Mouse (Mus musculus) forebrain, embryonic 11.5 days (tissue): ENCODE measurements around the gene Rasl10b. TPM values are rescaled to one million over a fixed set of nuclear protein-coding genes. Genes with fewer than 3 reads are reported as not detected.

Source experiments
- ATAC-seq: fragments of 200-750 bp; cut with Nextera tagmentation; replicated peaks from 2 replicates; pipeline ENCODE4 v1.8.0; 2017; ENCODE audit warnings: moderate TSS enrichment; ENCODE audit not compliant: low FRiP score
- DNase-seq: peaks from one replicate; pipeline ENCODE4 v3.0.0-alpha.2; 2017; ENCODE audit warnings: low spot score
- H3K27ac ChIP-seq: fragments of 300-500 bp; sonication (generic); 2 replicates; pipeline ENCODE4 v1.5.1; 2014; ENCODE audit warnings: low read depth, low read length
- H3K27me3 ChIP-seq: fragments of 300-500 bp; sonication (generic); 2 replicates; pipeline ENCODE4 v1.6.1; 2014; ENCODE audit warnings: mild to moderate bottlenecking, low read length, mixed read lengths; ENCODE audit not compliant: control insufficient read depth, insufficient read depth
- H3K36me3 ChIP-seq: fragments of 300-500 bp; sonication (generic); 2 replicates; pipeline ENCODE4 v1.6.1; 2014; ENCODE audit warnings: mild to moderate bottlenecking, low read length, moderate library complexity, mixed read lengths; ENCODE audit not compliant: control insufficient read depth, insufficient read depth
- H3K4me1 ChIP-seq: fragments of 300-500 bp; sonication (generic); replicated peaks from 2 replicates; pipeline ENCODE4 v1.6.1; 2014; ENCODE audit warnings: low read length, mixed read lengths; ENCODE audit not compliant: control insufficient read depth, insufficient read depth
- H3K4me2 ChIP-seq: fragments of 300-500 bp; sonication (generic); 2 replicates; pipeline ENCODE4 v1.6.1; 2014; ENCODE audit warnings: low read depth, mild to moderate bottlenecking, low read length, moderate library complexity, mixed read lengths; ENCODE audit not compliant: severe bottlenecking
- H3K4me3 ChIP-seq: fragments of 300-500 bp; sonication (generic); 2 replicates; pipeline ENCODE4 v1.5.1; 2014; ENCODE audit warnings: low read depth, low read length
- H3K9ac ChIP-seq: fragments of 300-500 bp; sonication (generic); 2 replicates; pipeline ENCODE4 v1.6.1; 2014; ENCODE audit warnings: low read length
- H3K9me3 ChIP-seq: fragments of 300-500 bp; sonication (generic); 2 replicates; pipeline ENCODE4 v1.6.1; 2016; ENCODE audit warnings: low read length, mixed read lengths; ENCODE audit not compliant: control insufficient read depth
- WGBS: fragments of 180-500 bp; shearing (Covaris S2); extraction: QIAGEN DNeasy Blood & Tissue Kit; methylation state at CpG from one replicate; pipeline ENCODE4 v1.1.7; 2014; 5-methylcytosine and 5-hydroxymethylcytosine counted together
- polyA plus RNA-seq: library from polyadenylated mRNA; unstranded; fragments of >200 nt; fragmentation: Nextera tagmentation; extraction: Ambion mirVana; gene quantifications from 2 replicates; pipeline ENCODE4 v1.2.1, GENCODE M21; 2014

The Rasl10b gene
- polyA plus RNA-seq, 1 experiment from 2014 or later, result 4.6 TPM

DNA sequence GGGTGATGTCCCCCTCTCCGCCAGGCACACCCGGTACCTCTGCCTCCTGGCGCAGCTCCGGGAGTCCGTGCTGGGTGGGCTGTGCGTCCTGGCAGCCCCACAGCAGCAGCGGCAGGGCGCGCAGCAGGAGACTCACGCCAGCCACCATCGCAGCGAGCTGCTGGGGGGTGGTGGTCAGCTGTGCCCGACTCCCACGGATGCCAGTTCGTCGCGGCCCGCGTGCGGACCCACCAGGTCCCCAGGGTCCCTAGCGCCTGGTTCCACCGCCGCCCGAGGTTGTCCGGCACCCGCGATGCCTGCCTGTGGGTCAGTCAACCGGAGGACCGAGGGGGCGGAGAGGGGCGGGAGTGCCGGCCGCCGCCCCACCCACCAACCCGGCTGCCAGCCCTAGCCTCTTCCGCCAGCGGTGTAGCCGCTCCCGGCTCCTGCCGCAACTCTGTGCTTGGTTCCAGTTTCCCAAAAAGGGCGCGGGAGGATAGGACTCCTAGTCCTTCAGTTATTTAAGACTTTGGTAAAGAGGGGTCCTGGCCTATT, 53.8 kb downstream of the Rasl10b start, which contains the start of gene Mmp28:
Gene Mmp28, minus strand, starts transcription at position 361 of the 534 bp plus-strand sequence.
- peak within 1 kb of the TSS; percentile 66 for H3K9ac ChIP-seq
- no peaks in the 10 kb centered on the region for H3K36me3 ChIP-seq
- H3K27me3 ChIP-seq, result peaks cover 21% of the 10 kb centered on the region
- DNase-seq (peak; percentile 72), ATAC-seq (no peak)
- no peaks in the 10 kb centered on the region for H3K9me3 ChIP-seq
- peak within 1 kb of the TSS; percentile 52 for H3K4me3 ChIP-seq
- H3K27ac ChIP-seq, result no peak within 1 kb of the TSS
- H3K4me2 ChIP-seq, result peak within 1 kb of the TSS; percentile 98
- peaks cover 3% of the 10 kb centered on the region; the same call in 1 of the 2 replicates for H3K4me1 ChIP-seq
- WGBS, result under 1% methylated on average over 41 of the region's 42 CpGs

DNA sequence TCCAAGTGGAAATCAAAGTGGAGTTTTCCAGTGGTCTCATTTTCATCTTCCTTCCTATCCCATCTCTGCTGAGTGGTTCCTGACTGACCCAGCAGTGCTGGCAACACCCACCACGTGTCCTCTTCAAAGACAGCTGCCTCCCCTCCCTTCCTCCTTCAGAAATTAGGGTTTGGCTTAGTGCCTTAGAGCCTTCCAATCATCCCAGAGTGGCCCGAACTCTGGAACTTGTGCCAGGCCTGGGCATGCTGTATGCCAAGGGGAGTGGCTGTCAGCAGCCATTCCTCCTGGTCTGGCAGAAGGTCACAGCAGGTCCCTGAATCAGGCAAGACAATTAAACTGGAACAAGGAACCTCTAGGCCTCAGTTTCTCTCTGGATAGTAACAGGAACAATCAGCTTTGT, 57.0 kb downstream of the Rasl10b start:
- WGBS, result 49% methylated on average over 2 of the region's 2 CpGs
- Histone ChIP-seq H3K27ac (no peak overlapping the region), H3K4me1 (peaks cover 3% of the 10 kb centered on the region; the same call in 1 of the 2 replicates), H3K9me3 (no peaks in the 10 kb centered on the region), H3K4me3 (no peak overlapping the region), H3K4me2 (no peak overlapping the region), H3K36me3 (no peaks in the 10 kb centered on the region), H3K27me3 (peaks cover 21% of the 10 kb centered on the region), H3K9ac (no peak overlapping the region)
- ATAC-seq, result no peak
- DNase-seq, result no peak

- Histone ChIP-seq H3K27ac (no peak overlapping the region), H3K36me3 (no peaks in the 10 kb centered on the region), H3K4me3 (no peak overlapping the region), H3K4me2 (no peak overlapping the region), H3K9ac (no peak overlapping the region), H3K4me1 (peaks cover 3% of the 10 kb centered on the region; the same call in 1 of the 2 replicates), H3K9me3 (no peaks in the 10 kb centered on the region), H3K27me3 (peaks cover 18% of the 10 kb centered on the region)
- WGBS, result 70% methylated on average over 11 of the region's 11 CpGs
- no peak for DNase-seq
- no peak for ATAC-seq
These were observed 58.2 kb downstream of the Rasl10b start for GRCm38 (mm10) chr11:83467120-83467652.

GRCm38 (mm10) chr11:83468765-83469164, 59.8 kb downstream of the Rasl10b start:
- no peak for ATAC-seq
- DNase-seq, result no peak

More at GRCm38 (mm10) chr11:83468765-83469164, 59.8 kb downstream of the Rasl10b start:
- H3K36me3 ChIP-seq, result no peaks in the 10 kb centered on the region
- no peaks in the 10 kb centered on the region for H3K4me1 ChIP-seq
- H3K4me2 ChIP-seq, result no peak overlapping the region
- no peak overlapping the region for H3K27ac ChIP-seq
- no peaks in the 10 kb centered on the region for H3K9me3 ChIP-seq
- no peak overlapping the region for H3K9ac ChIP-seq
- WGBS, result 95% methylated on average over 3 of the region's 3 CpGs
- H3K27me3 ChIP-seq, result peaks cover 4% of the 10 kb centered on the region
- no peak overlapping the region for H3K4me3 ChIP-seq

Other genes with a start within 250 kb of the Rasl10b start
- gene Slfn4, start 234.0 kb upstream of the Rasl10b start, polyA plus RNA-seq, result not detected in 2 replicates
- 0.49 and 0.52 TPM in 2 replicates for gene Slfn3, start 217.8 kb upstream of the Rasl10b start, polyA plus RNA-seq
- 0.67 and 0.91 TPM in 2 replicates for gene Slfn14, start 122.4 kb upstream of the Rasl10b start, polyA plus RNA-seq
- 108 and 110 TPM in 2 replicates for gene Ap2b1, start 110.1 kb upstream of the Rasl10b start, polyA plus RNA-seq
- 16.0 and 16.5 TPM in 2 replicates for gene Pex12, start 106.6 kb upstream of the Rasl10b start, polyA plus RNA-seq
- not detected in 2 replicates for gene Gas2l2, start 20.3 kb downstream of the Rasl10b start, polyA plus RNA-seq
- 0.29 and 0.68 TPM in 2 replicates for gene 1700020L24Rik, start 28.5 kb downstream of the Rasl10b start, polyA plus RNA-seq
- 1.9 and 2.1 TPM in 2 replicates for gene Mmp28, start 53.9 kb downstream of the Rasl10b start, polyA plus RNA-seq
- gene Taf15, start 63.9 kb downstream of the Rasl10b start, polyA plus RNA-seq, result 13.8 and 14.9 TPM in 2 replicates
- gene Heatr9, start 113.0 kb downstream of the Rasl10b start, polyA plus RNA-seq, result not detected in 2 replicates
- not detected in 2 replicates for gene Ccl5, start 121.4 kb downstream of the Rasl10b start, polyA plus RNA-seq
- 1.1 and 1.3 TPM in 2 replicates for gene Ccl9, start 169.5 kb downstream of the Rasl10b start, polyA plus RNA-seq
- gene Ccl6, start 183.9 kb downstream of the Rasl10b start, polyA plus RNA-seq, result 0.80 and 0.89 TPM in 2 replicates
- not detected in 2 replicates for gene Rpl9-ps1, start 236.5 kb downstream of the Rasl10b start, polyA plus RNA-seq
- gene Ccl3, start 240.2 kb downstream of the Rasl10b start, polyA plus RNA-seq, result 0.63 and 0.95 TPM in 2 replicates